Mouse (Mus musculus): ENCODE measurements around the gene Olfr508.
"Not testable (repeated sequence)": the region's sequence is repeated elsewhere in the genome, so short reads cannot be mapped to it uniquely, and the experiment has no call there.

Gene Olfr508

DNA sequence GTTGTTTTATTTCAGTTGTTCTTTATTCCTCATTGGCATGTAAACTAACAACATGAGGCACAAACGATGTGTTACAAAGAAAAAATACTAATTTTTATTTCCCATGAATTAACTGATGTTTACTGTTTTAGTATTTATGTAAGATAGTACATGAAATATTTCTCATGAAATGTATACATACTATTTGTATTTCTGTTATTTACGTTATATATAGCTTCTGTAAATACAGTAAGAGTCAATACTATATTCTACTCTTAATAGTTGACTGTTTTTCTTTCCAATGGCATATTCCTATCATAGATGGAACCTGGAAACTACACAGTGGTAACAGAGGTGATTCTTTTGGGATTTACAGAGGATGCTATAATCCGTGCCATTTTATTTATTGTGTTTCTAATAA is at the start of gene Olfr508:
Gene Olfr508, plus strand, starts transcription at position 301 of the 400 bp plus-strand sequence.
- no peak for DNase-seq (ENCODE audit: low read depth, low spot score)

DNA sequence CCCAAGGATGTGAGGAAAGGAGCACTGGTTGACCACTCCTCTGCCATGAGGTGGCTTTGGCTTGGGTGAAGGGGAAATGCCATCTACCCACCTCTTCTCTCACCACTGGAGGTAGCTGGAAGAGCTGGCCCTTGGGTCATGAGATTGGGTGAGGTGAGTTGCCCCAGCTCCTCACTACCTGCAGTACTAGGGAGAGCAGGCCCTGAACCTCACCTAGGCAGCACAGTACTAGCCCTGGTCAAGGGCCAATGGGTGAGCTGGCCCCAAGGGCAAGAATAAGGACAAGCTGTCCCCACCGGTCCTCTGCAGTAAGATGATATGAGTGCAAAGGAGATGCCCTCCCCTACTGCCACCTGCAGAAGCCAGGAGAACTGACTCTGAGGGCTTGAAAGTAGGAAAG is 40.0 kb upstream of the Olfr508 start:
- DNase-seq (ENCODE audit: low read depth, low spot score): no peak

DNA sequence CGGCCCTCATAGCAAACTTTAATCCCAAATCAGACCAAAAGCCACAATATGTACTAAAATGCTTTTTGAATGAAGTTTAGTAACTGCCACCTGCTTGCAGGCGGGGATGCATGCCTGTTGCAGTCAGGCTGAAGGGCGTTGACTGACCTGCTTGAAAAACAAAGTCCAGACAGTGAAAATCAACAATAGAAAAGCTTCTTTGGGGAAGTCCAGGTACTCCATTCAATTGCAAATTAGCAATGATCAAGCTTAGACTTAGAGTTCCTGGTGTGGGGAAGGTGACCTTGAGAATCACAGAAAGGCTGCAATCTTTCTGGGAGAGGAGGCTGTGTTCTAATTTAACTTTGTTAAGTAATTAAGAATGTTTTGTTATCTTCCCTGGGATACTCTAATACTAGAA is 27.9 kb upstream of the Olfr508 start:
- DNase-seq (ENCODE audit: low read depth, low spot score): not testable (repeated sequence)

DNA sequence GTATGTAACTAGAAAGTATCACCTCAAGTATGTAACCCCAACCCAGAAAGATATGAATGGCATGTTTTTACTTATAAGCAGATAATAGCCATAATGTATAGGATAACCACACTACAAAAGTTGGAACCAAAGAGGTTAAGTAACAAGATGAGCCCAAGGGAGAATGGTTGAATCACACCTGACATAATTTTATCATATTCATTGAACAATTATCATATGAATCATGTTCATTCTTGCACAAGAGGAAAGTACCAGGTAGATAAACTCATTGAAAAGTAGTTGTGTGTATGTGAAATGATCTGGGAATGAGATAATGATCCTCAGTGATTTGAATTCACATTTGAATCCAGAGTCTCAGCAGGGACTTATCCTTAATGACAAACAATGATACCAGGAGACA is 19.3 kb upstream of the Olfr508 start, which contains the start of gene Olfr506:
Gene Olfr506, plus strand, starts transcription at position 301 of the 400 bp plus-strand sequence.
- DNase-seq (ENCODE audit: low read depth, low spot score): no peak

DNA sequence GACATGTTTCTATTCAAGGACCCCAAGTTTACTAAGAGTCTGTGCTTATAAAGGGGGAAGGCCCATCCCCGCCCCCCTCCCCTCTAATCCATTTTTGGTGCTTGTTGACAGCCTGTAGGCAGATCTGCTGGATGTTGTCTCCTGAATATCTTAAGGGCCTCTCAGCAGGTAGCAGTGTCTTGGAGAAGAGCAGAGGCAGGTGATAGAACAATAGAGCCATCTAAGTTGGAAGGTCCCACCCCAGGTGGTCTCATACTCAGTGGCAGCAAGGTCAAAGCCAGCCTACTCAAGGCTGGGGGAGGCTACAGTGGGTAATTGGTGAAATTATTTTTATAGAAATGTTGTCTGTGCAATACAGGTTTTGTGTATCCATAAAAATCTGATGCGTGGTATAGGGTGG is 15.7 kb upstream of the Olfr508 start:
- DNase-seq (ENCODE audit: low read depth, low spot score): no peak

DNA sequence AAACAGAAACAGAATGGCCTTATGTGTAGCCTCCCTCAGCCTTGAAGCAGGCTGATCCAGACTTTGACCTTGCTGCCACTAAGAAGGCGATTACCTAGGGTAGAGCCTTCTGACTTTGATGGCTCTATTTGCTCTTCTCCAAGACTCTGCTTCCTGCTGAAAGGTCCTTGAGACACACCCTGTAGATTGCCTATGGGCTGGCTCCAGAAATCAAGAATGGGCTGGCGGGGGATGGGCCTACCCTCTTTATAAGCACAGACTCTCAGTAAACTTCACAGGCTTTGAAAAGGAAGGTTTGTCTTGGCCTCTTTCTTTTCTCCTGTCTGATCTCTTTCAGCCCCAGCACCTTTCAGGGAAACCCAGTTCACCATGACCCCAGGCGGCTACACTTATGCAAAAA is 13.0 kb upstream of the Olfr508 start:
- not testable (repeated sequence) for DNase-seq (ENCODE audit: low read depth, low spot score)

DNA sequence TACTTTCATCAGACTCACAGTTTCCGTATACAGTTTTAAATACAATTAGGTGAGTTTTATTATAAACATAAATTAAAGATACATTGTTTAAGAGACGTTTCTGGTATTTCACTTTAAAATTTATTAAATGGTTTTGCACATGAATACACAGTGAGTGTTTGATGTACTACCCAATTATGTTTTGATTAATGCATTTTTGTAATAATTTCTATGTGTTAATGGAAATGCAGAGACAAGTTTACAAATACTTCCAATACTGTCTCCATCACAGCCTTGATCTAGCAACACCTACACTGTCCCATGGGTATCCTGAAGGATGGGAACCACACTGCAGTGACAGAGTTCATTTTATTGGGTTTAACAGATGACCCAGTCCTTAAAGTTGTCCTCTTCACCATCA is 8.3 kb upstream of the Olfr508 start, which contains the start of gene Olfr507:
Gene Olfr507, plus strand, starts transcription at position 301 of the 400 bp plus-strand sequence.
- DNase-seq (ENCODE audit: low read depth, low spot score): no peak

DNA sequence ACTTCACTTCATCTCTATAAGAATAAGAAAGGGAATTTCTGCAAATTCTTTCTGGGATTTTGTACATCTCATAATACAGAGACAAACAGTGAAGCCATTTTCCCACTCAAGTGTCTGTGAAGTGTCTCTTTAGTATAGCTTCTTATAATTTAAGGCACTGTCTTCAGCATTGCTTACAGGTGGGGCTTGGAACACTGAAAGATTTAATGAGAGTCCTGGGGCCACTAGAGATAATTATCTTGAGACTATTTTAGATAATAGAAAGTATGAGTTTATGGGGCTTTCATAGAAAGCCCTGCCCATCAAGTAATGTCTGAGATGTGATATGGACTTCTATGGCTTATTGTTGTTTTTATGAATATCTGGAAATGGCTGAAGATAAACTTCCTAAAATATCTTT is 22.0 kb downstream of the Olfr508 start, which contains the start of gene Olfr509:
Gene Olfr509, minus strand, starts transcription at position 101 of the 400 bp plus-strand sequence.
- DNase-seq (ENCODE audit: low read depth, low spot score): no peak

DNA sequence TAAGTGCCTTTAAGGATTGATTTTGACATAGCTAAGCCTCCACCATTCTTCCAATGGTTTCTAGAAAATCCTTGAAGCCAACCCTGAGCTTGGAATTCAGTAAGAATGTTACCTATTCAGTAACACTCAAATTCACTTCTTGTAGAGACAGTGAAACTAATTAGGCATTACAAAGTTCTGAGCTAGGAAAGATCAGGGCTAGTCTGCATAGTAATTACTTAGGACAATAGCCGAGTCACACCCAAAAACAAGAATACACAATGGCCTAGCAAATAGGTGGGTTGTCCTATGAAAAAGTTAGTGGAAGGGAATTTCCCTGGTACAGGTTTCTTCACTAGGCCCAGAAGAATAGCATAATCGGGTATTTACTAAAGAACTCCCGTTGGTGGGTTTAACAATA is 32.6 kb downstream of the Olfr508 start:
- DNase-seq (ENCODE audit: low read depth, low spot score): no peak

DNA sequence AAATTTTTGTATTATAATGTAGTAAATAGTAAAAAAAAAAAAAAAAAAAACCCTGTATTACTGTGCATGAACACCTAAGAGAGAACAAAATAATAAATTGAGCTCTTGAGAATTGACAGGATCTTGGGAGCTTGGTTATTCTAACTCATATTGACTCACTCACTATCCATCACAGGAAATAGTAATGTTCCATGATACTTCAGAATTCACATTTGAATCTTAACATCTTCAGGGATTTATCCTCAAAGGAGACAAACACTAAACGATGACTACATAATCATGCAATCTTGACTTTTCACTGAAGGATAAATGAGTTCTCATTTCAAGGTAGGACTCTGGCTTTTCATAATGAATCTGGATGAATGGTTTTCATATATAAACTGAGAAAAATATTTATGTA is 36.3 kb downstream of the Olfr508 start, which contains the start of gene Olfr510:
Gene Olfr510, plus strand, starts transcription at position 301 of the 400 bp plus-strand sequence.
- DNase-seq (ENCODE audit: low read depth, low spot score): no peak

DNA sequence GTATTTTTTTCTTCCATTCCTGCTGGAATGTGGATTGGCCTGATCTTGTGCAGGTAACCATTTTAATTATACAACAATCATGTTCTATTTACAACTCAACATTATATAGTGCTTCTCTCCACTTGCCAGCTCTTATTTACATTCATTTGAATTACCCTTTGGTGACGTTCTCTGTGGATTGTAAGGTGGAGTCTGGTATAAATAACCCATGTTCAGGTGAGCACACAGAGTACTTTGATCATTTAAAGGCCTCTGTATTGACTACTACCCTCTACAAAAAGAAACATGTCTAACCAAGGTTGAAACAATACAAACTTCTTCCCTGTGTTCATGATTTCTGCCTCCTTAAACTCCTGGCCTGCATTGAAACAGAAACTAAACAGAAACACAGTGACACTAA is 41.3 kb downstream of the Olfr508 start:
- no peak for DNase-seq (ENCODE audit: low read depth, low spot score)

DNA sequence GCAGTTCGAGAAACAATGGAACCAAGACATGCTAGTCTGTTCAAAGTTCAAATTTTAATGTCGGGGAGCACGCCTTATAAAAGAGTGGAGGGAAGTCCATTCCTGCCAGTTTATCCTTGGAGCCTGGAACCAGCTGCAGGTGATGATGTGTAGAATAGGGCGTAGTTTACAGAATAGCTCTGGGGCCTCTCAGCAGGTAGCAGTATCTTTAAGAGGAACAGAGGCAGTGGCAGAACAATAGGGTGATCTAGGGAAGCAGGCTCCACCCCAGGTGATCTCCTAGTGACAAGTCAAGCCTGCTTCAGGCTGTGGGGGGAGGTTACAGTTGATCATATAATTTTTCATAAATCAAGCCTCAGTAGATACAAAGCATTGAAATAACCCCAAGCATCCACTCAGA is 49.1 kb downstream of the Olfr508 start:
- no peak for DNase-seq (ENCODE audit: low read depth, low spot score)

Measured in 3T3-L1 (cell line).